Mouse (Mus musculus): ENCODE measurements around the gene Pdzd4.

GRCm38 (mm10) chrX:73765311-73765710 lies 59.5 kb downstream of the Pdzd4 start:
- TF ChIP-seq CTCF (IDR thresholded peaks at IDR 0.05) = no peak
- no peak for TF ChIP-seq EP300 (IDR thresholded peaks at IDR 0.05; ENCODE audit: insufficient read depth, low read depth, low read length)

Data from heart, adult 2 months (tissue).